Mouse (Mus musculus) heart, adult 9 months (tissue): ENCODE results near the gene Olfr812.
"Not testable (repeated sequence)": the region's sequence is repeated elsewhere in the genome, so short reads cannot be mapped to it uniquely, and the experiment has no call there.

ENCODE experiments used
- DNase-seq, 2 experiments: peaks; one replicate each; pipeline ENCODE4 v3.0.0; 2022; ENCODE audit warnings: low spot score in 2 of 2

The Olfr812 gene

DNA sequence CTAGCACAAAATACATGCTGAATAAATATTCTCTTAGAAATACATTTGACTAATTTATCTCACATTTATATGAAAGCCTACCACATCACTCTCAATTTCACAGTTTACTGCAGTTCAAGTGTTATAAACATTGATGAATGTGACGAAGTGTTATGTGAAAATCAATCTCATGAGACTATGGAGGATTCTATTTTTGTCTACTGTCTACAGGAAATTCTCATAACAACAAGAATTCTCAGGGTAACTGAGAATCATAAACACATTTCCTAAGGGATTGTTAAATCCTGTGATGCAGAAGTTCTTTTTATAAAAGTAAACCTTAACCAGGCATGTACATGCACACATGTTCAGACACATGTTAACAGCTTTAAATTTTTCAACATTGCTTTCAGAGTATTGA, at the start of gene Olfr812:
Olfr812 (minus strand) TSS at position 101 of the 400 bp plus-strand sequence.
- no peak for DNase-seq

DNA sequence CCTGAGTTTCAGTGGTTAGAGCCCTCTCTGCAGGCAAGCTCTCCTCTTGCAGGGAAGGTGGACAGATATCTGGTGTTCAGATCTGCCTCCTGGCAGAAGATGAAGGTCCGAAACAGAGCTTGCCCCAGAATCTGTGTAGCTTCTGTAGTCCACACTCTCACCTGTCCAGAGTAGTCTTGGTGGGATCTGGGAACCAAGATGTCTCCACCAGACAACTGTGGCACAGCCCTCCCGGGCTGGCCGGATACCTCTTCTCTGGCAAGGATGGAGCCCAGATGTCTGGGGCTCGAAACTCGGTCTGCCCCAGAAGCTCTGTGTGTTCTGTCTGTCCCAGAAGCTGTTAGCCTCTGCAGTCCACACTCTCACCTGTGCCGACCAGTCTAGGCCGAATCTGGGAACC, 40.0 kb upstream of the Olfr812 start:
- no peak for DNase-seq

DNA sequence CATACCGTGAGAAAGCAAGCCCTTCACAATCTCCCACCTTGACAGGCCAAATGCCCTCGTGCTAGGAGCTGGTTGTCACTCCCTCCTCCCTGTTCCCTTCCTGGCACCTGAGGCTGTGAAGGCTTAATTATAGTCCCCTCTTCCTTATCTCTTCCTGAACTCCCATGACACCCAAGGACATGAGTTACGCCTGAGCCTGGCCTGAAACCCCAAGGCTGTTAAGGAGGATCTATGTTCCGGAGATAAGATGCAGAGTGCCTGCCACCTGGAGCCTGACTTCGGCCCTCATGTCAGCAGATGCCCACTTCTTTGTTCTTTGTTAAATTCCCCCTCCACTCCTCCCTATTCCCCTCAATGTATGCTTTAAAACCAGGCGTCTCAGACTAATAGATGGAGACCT, 39.6 kb upstream of the Olfr812 start:
- DNase-seq = not testable (repeated sequence)

DNA sequence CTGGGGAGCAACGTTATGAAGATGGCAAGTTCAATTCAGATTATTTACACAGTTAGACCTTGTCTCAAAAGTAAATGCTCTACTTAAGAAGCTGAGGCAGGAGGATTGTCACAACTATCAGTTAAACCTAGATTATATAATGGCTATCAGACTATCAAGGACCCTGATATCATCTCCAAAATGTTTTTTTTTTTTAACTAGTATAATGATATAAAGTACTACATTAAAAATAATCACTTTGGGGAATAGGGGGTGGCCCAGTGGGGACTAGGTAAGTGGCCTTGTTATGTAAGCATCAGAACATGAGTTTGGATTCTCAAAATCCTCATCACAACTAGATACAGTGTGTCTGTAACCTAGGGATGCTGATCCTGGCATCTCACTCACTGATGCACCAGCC, 33.9 kb upstream of the Olfr812 start, which contains the start of gene Olfr814:
Olfr814 (minus strand) TSS at position 101 of the 400 bp plus-strand sequence.
- DNase-seq = not testable (repeated sequence)

DNA sequence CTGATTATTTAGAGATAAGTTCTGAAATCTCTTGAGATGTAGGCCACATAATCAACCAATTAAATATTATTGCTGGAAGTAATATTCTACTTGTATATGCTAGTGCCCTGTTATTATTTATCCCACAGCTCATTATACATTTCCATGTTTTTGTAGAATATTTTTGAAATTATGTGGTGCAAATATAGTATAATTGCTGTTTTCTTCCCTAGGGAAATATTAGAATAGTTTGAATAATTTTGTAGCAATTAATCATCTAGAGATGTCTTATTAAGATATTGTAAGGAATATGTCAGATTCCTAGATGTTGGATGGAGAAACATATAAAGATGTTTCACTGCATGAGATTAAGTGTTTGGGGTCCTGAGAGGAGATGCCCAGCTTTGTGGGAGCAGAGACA, 9.2 kb upstream of the Olfr812 start, which contains the start of gene Olfr813:
Olfr813 (plus strand) TSS at position 301 of the 400 bp plus-strand sequence.
- DNase-seq = no peak

DNA sequence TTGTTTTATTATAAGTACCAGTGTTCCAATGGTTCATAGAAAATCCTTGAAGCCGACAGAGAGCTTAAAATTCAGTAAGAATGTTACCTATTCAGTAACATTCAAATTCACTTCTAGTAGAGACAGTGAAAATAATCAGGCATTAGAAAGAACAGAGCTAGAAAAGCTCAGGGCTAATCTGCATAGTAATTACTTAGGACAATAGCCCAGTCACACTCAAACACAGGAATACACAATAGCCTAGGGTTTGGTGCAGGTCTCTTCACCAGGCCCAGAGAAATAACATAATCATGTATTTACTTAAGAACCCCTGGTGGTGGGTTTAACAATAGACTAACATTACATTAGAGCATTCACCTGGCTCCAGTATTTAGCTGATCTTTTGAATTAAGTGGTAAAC, 1.4 kb upstream of the Olfr812 start:
- DNase-seq = no peak

DNA sequence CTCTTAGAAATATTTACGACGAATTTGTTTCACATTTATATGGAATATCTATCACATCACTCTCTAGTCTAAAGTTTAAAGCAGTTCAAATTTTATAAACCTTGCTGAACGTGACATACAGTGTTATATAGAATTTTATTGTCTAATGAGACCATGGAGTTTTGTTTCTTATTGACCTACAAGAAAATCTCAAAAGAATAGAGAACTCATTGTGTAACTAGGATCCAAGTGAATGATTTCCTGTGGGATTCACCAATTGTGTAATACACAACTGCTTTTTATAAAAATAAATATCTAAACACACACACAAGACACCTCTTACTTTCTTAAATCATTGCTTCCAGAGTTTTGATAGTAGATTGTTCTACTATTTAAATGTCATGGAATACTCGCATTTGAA, 41.6 kb downstream of the Olfr812 start, which contains the start of gene Olfr811:
Olfr811 (minus strand) TSS at position 101 of the 400 bp plus-strand sequence.
- no peak for DNase-seq

DNA sequence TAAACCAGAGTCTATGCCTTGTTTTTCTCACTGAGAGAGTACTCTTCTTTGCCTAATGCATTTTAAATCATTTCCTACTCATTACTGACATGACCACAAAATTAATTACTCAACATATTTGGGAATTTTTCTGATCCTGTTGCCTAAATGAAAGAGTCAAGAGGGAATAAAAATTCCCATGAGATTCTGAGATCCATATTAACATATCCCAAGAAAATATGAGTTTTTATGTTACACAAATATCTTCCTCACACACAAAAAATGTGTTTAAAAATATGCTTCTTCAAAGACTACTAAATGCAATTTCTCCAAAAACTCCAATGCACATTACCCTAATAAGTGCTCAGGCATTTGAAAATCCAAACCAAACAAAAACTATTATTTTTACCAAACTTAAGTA, 51.1 kb downstream of the Olfr812 start, which contains the start of gene Olfr810:
Olfr810 (minus strand) TSS at position 101 of the 400 bp plus-strand sequence.
- no peak for DNase-seq
